Mouse (Mus musculus): ENCODE measurements around the gene Sarnp.
A peak's percentile ranks its signal among the peaks of the same experiment; 100 is the strongest.

The Sarnp gene

DNA sequence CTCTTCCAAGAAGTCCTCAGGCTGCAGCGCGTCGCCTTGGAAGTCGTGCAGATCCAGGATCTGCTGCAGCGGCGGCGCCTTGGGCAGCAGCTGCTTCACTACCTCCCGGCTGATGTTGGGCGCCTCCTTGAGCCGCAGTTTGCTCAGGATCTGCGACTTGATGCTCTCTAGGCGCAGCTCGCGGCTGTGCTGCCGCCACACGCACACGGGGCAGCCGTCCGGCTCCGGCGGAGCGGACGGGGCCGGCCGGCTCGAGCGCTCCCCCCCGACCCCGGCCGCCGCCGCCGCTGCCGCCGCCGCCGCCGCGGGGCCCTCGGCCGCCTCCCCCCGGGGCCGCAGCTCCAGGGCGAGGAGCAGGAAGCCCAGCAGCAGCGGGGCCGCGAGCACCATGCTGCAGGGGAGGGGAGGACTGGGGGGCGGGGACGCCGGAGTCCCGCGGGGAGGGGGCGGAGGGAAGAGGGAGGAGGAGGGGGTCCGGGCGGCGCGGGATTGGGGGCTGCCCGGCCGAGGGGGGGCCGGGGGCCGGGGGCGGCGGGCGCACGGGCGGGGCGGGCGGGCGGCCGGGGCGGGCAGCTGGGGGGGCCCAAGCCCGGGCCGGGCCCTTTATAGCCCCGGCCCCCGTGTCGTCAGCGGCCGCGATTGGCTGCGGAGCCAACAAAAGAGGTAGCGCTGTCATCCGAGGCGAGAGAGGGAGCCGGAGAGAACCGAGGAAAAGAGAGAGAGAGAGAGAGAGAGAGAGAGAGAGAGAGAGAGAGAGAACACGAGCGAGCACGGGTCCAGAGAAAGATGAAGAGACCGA lies 74.4 kb downstream of the Sarnp start, which contains the start of gene Gdf11:
Gene Gdf11, minus strand, starts transcription at position 423 of the 799 bp plus-strand sequence.
- DNase-seq: peak; percentile 82

DNA sequence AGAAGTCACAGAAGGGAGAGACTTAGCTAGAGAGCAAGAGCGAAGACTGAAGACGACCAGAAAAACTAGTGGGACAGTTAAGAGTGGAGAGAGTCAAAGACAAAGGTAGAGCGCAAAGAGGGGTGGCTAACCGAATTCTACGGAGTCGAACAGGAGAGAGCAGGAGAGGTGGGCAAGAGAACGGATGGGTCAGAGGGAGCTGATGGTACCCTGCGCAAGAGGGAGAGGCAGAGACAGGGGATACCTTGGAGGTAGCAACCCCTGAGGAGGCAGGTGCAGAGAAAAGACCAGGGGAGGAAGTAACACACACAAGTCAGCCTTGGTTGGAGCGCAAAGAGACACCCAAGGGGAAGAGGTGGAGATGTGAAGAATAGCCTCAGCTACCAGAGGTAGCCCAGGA lies 75.1 kb downstream of the Sarnp start:
- no peak for DNase-seq

DNA sequence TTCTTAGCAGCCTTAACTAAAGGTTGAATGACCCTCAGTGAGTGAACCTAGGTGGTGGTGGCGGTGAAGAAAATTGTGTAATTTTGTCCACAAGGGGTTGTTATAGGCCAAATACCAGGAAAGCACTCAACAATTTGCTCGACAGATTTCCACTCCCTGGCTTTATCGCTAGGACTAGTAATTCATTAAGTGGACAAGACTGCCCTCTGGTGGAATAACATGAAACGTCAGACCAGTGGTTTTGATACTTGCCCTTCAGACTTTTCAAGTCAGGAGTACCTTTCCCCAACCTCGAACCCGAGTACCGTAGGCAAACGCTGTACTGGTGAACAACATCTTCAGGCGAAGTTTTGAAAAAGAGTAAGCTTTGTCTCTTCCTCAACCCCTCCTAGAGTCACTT lies 78.3 kb downstream of the Sarnp start:
- DNase-seq: peak; percentile 85

DNA sequence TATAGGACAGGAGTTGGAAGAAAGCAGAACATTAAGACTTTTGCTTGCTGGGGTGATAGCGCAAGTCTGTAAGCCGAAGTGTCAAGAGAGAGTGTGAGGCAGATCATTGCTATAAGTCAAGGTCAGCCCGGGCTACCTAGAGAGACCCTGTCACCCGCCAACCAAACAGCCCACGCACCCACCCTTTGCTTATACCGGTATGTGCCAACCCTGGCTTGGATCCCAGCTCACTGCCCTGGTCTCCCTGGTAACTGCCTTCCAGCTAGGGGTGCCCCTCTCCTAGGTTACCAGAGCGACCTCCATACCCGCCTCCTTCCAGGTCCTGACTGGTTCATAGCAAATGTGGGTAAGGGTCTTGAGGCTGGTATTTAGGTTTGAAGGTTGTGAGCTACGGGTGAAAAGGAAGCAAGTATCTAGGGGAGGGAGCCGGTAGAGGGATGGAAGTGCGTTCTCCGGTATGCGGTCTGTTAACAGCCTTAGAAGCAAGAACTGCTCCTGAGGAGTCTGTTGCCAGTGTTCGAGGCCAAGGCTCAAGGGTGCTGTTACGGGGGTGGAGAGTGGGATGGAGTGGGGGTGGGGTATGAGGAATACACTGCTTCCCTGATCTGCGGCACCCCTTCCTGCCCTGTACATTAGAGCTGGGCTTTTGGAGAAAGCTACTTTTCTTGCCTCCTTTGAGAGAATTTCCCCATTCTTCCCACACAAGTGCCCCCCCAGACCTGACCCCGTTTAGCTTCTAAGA lies 79.0 kb downstream of the Sarnp start:
- peak; percentile 74 for DNase-seq

DNA sequence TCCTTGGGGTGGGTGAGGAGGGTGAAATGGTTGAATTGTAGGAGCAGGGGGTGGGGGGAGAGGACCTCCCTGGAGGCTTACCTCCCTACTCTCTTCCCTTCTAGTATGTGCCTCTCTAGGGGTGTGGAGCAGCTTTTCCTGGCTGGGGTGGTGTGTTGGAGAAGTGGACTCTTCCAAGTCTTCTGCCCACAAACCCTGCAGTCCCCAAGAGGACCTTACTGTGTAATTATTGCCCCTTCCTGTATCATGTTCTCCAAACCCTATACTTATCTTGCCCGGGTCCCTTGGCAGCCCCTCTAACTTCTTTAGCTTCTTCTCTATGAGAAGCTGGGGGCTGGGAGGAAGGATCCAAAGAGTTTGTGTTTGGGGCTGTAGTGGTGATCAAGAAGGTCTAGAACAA lies 79.7 kb downstream of the Sarnp start:
- no peak for DNase-seq

DNA sequence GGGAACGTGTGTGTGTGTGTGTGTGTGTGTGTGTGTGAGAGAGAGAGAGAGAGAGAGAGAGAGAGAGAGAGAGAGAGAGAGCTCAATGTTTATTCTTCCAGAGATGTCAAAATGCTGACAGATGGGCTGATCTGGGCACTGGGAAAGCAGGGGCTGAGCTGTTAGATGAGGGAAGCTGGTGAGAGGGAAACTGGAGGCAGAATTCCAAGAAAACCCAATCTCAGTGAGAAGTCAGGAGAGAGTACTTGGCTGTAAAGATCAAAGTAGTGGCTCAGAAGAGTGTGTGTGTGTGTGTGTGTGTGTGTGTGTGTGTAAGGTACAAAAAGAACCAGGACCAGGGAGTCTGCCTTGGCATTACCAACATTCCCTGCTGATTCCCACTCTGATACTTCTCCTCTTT lies 80.4 kb downstream of the Sarnp start:
- DNase-seq: no peak

DNA sequence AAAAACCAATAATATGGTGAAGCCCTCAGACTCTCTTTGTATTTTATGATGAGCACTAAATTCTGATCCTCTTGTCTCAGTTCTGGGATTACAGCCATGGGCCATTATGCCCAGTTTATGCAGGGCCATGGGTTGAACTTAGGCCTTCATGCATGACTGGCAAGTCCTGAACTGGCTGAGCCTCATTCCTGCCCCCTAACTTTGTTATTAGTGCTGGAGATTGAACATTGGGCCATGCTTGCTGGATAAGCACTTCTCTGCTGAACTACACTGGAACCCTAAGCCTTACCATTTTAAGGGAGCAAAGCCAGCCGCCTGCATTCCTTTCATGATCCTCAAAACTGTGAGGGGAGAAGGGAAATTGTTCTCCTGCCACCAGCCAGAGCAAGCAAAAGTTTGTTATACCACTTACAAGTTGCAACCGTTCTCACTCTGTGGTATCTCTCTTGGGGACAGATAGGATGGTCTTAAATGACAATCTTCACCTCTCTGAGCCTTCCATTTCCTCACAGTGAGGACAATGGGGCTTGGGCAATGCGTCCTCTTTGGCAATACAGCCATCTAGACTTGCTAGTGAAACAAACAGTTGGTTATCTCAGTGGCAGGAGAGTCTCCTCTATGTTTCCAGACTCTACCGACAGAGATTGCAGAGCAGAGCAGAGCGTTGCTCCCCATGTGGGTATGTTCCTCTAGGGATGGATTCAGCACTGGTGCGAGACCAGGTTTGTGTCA lies 82.8 kb downstream of the Sarnp start:
- DNase-seq: peak; percentile 57

DNA sequence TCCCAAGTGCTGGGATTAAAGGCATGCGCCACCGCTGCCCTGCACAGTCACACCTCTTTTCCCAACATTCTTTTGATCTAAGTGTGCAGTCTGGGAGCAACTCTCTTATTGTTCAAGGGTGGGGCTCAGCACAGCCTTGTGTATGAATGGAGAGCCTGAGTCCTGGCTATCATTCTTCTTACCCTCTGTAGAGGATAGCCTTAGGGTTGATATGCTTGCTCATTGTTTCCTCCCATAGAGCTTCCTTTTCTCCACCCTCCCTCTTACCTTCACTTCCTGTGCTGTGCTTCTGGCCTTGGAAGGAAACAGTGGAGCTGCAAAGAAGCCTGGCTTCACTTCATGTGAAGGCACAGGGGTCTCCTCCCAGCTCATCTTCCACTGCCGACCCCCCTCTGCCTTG lies 83.6 kb downstream of the Sarnp start, which contains the start of gene Cd63:
Gene Cd63, plus strand, starts transcription at position 292 of the 400 bp plus-strand sequence.
- no peak for DNase-seq

DNA sequence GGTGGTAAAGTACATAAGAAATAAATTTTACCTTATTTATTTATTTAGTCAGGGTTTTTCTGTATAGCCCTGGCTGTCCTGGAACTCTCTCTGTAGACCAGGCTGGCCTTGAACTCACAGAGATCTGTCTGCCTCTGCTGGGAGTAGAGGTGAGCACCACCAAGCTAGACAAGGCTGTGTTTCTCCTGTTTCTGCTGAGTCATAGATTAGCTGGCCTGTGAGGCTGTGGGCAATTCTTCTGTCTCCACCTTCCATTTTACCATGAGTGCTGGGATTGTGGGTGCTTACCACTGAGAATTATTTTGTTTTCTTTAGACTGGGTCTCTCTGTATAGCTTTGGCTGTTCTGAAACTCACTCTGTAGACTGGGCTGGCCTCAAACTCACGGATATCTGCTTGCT lies 84.3 kb downstream of the Sarnp start:
- no peak for DNase-seq

DNA sequence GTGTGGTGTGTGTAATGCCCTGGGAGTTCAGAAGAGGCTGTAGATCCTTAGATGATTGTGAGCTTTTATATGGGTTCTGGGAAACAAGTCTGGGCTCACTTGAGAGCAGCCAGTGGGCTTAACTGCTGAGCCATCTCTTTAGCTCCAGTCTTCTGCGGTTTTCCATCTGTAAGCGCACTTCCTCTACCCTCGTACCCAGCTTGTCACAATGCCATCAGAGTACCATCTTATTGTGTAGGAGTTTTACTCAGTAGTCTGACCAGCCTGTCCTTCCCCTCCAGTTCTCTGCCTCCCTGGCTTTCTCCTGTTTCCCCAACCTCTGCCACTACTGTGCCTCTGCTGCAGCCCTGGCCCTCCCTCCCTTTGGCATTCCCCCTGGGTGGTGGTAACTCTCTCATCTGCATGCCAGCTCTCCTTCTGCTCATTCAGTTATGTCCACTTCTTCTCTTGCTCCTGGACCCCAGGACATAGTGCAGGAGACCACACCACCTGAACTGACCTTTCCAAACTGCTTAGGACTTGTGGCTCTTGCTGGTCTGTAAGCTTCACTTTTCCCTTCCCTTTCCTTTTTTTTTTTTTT lies 85.4 kb downstream of the Sarnp start:
- peak; percentile 67 for DNase-seq

DNA sequence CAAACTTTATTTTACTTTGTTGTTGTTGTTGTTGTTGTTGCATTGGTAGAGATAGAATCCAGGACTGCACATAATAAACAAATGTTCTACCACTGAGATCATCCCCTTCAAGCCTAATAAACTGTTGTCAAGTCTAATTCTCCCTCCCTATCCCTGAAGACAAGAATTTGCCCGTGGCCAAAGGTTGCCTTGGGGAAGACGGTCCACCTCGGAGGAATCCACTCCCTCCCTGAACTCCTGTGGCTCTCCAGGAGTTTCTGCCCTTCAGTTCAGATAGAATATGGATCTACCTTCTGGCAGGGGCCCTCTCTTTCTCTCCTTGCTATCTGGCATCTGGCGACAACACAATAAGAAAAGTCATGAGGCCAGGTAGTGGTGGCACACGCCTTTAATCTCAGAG lies 87.7 kb downstream of the Sarnp start:
- peak; percentile 40 for DNase-seq

DNA sequence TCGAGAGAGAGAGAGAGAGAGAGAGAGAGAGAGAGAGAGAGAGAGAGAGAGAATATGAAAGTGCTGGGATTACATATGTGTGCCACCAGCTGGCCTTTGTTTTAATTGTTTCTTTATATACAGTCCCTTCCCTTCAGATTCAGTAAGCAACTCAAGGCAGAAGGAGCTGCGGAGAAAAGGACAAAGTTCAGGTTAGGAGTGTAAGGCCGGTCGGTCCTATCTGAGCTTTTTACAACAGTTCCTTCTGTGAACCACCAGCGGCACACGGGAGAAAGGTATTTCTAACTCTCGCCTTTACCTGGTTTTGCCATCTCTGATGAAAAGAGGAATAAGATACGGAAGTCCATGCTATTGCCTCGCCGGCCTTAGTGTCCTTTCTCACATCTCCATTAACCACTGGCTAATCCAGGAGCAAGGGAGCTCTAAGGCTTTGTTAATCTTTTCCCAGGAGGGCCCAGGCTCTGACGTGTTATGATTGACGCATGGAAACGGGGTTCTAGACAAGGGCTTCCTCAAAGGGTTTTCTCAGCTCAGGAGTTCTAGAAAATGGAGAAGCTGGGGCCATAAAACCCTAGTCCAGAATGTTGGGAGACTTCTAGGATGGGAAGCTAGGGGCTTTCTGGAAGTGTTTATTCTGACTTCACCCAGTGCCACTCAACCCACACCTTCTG lies 91.8 kb downstream of the Sarnp start:
- DNase-seq: peak; percentile 58

DNA sequence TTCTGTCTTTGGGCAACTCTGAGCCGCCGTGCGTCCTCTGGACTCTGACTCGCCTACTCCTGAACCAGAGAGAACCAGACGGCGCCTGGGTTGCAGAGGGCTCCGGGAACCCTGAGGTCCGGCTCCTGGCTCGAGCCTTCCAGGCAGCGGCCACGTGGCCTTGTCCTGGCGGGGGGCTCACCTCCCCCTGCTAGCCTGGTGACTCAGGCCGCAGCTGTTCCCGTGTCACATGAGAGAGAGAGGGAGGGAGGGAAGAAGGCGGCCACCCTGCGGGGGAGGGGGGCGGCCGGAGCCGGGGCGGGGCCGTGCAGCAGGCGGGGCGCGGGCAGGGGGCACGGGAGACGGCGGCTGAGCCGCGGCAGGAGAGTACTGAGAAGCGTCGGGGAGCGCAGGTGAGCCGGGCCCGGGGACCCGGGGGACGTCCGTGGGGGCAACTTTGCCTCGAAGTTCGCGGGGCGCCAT lies 92.5 kb downstream of the Sarnp start:
- DNase-seq: peak; percentile 95

DNA sequence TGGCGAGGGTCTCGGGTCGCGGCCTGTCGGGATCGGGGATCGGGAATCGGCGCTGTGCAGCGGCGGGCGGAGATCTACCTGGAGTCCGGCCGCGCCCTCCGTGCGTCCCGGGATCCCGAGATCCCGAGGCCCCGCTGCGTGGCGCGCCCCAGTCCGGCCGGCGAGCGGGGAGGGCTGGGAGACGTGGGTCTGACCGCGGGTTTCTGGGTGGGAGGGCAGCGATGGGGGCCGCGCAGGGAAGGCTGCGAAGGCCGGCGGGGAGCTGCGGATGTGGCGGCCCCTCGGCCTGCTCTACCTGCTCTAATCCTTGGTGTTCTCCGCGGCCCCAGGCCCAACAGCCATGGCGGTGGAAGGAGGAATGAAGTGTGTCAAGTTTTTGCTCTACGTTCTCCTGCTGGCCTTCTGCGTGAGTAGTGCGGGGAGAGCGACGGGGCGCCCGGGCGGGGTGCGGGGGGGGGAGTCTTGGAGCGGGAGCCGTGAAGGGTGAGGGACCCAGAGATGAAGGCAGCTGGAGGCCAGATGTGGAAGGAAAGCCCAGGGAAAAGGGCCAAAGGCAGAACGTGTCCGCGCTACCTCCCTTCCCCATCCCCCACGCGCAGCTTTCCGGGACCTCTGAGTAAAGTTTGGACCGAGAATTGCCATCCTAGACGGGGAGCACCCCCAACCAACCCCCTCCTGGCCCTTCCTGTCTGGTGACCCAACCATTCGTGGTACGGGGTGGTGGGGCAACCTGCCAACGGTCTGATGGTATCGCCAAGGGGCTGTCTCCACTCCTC lies 93.1 kb downstream of the Sarnp start:
- peak; percentile 80 for DNase-seq

DNA sequence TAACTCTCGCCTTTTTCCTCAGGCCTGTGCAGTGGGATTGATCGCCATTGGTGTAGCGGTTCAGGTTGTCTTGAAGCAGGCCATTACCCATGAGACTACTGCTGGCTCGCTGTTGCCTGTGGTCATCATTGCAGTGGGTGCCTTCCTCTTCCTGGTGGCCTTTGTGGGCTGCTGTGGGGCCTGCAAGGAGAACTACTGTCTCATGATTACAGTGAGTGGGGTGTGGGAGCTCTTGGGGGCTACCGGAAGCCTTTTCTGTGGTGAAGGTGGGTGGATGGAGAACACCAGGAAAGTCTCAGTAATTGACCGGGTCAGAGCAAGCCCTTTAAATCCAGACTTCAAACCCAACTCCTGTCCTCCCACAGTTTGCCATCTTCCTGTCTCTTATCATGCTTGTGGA lies 94.3 kb downstream of the Sarnp start:
- no peak for DNase-seq

DNA sequence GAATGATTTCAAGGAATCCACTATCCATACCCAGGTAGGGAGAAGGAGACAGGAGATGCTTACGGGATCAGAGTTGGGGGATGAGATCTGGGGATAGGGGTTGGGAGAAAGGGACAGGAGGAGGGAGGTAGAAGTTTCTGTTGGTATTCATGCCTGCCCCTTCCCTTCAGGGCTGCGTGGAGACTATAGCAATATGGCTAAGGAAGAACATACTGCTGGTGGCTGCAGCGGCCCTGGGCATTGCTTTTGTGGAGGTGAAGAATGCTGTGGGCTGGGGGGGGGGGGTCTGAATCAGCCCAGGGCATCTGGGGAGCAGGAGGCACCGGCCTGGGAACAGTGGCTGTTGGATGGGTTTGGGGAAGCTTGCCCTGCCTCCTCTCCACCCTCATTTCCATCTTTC lies 95.1 kb downstream of the Sarnp start:
- DNase-seq: no peak

DNA sequence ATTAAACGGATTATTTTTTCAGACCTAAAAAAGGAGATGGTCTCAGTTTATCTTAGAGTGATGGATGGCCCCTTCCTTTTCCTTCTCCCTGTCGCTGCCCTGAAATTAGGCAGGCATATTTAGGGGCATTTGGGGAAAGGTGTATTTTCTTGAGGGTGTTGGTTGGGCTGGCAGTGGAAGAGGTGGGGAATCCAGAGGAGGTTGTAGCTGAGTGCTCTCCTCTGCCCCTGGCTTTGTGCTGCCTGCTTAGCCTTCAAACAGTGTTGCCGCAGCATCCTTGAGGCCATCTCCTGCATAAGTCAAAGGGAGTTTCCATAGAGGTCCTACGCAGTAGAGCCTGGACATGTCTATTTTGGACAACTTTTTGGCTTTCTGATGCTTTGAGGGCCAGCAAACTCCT lies 95.7 kb downstream of the Sarnp start:
- DNase-seq: no peak

DNA sequence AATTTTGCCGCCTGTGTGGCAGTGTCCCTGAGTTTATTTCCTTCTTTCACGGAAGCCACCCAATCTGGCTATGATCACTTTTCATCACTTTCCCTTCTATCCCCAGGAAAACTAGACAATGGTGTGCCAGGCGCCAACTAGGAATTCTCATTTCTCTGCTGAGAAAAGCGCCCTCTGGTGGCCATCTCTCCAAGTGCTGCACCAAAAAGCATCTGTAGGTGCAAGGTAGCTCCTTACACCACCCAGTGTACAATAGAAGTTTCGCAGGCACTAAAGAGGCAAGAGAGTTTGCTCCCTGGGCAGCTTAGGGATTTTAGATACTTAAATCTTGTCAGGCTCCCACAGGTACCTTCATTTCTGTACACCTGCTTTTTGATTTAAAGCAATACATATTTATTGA lies 96.1 kb downstream of the Sarnp start:
- peak; percentile 95 for DNase-seq

DNA sequence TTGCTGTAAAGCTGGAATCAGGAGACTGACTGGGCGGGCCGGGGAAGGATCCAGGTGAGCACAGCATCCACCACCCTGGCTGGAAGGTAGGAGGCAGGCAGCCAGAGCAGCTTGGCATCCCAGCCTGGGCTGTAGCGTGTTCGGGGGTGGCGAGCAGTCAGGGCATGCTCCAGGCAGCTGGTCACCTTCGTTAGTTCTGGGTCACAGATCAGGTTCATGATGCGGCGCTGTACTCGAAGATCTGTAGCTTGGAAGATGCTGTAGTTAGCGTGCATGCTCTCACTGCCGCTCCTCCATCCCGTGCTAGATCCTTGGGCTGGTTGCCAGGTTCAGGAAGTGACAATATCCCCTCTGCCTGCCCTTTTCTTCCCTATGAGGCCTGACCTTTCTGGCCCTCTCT lies 96.6 kb downstream of the Sarnp start:
- DNase-seq: peak; percentile 48

DNA sequence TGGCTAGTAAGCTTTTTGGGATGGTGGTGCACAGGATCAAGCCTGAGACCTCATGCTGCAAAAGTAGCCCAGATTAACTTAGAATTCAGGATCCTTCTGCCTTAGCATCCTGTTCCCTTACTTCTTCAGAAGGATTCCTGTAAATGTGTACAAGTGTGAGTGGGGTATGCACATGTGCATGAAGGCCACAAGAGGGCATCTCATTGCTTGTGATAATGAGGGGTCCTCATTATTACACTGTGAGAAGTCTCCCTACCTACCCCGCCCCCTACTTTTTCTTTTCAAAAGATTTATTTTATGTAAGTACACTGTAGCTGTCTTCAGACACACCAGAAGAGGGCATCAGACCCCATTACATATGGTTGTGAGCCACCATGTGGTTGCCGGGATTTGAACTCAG lies 98.4 kb downstream of the Sarnp start:
- DNase-seq: no peak

DNA sequence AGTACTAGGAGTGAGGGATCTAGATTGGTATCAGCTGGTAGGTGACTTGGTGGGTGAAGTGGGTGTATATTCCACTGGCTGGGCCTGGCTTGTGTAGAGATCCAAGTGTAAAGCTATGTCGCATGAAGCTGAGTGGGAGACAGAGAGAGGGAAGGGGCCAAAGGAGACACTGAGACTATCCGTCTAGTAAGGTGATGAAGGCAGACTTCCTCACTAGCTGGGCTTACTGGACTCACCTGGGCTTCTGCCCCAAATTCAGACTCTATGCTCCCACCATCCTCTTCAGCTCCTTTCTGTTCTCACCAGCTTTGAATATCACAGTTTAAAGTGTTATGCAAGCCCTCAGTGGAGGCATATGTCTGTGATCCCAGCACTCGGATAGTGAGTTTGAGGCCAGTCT lies 99.5 kb downstream of the Sarnp start:
- DNase-seq: no peak

DNA sequence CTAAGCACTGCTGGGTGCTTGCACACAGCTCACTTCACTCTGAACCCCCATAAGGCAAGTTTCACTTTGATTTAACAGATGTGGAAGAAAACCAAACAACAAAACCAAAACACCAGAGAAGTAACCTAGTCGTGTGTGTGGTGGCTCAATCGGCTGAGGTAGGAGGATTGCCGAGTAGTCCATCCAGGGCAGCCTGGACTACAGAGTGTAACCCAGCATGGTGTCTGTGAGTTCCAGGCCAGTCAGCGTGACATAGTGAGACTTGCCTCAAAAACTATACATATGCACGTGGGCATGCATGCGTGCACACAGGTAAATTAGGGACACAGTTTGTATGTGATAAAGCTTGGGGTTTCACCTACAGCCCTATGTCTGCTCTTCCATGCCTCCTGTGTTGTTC lies 100.3 kb downstream of the Sarnp start:
- DNase-seq: no peak
